Mouse (Mus musculus) stomach, postnatal 0 days (tissue): ENCODE data around the gene Arhgef2.

ENCODE experiments used
- CTCF ChIP-seq: IDR thresholded peaks from 2 replicates; pipeline ENCODE4 v1.5.1; 2016; ENCODE audit warnings: antibody characterized with exemption, low read depth, mild to moderate bottlenecking, moderate library complexity
- EP300 ChIP-seq: optimal IDR thresholded peaks from 2 replicates; pipeline ENCODE3; 2016; ENCODE audit warnings: antibody characterized with exemption

- no peak for TF ChIP-seq CTCF
- no peak for TF ChIP-seq EP300
Observed at GRCm38 (mm10) chr3:88566536-88567061, 39.2 kb upstream of the Arhgef2 start.
